Mouse (Mus musculus): ENCODE results near the gene Rere.

GRCm38 (mm10) chr4:150608670-150609069, 327.2 kb downstream of the Rere start:
- TF ChIP-seq CTCF (IDR thresholded peaks at IDR 0.05; ENCODE audit: control insufficient read depth, insufficient read depth, insufficient replicate concordance, low read depth, low read length) = no peak
- TF ChIP-seq POLR2A (IDR thresholded peaks at IDR 0.05; ENCODE audit: control insufficient read depth, low read depth, low read length) = no peak
